Mouse (Mus musculus): Measurements from ENCODE around the gene Trpm8. TPM values are rescaled to one million over a fixed set of nuclear protein-coding genes. Genes with fewer than 3 reads are reported as not detected.

Trpm8 gene
- polyA plus RNA-seq, 1 experiment, result not detected

- 60% methylated on average over 4 of the region's 4 CpGs for WGBS
- Histone ChIP-seq H3K4me3 (ENCODE audit: low read depth, low read length) (no peak overlapping the region), H3K4me1 (ENCODE audit: control insufficient read depth, insufficient read depth, insufficient read length, low read length) (no peaks in the 10 kb centered on the region), H3K27ac (ENCODE audit: insufficient read depth, low read depth, low read length) (no peak overlapping the region), H3K27me3 (ENCODE audit: control insufficient read depth, insufficient read depth, low read length) (no peaks in the 10 kb centered on the region), H3K36me3 (ENCODE audit: control insufficient read depth, insufficient read depth, low read length) (no peaks in the 10 kb centered on the region)
- TF ChIP-seq CTCF (IDR thresholded peaks at IDR 0.05; ENCODE audit: extremely low read depth, insufficient read length, insufficient replicate concordance, low read depth, low read length) (no peak), POLR2A (IDR thresholded peaks at IDR 0.05; ENCODE audit: low read depth, low read length) (no peak)
Measured at GRCm38 (mm10) chr1:88235894-88236415, 41.5 kb upstream of the Trpm8 start.

DNA sequence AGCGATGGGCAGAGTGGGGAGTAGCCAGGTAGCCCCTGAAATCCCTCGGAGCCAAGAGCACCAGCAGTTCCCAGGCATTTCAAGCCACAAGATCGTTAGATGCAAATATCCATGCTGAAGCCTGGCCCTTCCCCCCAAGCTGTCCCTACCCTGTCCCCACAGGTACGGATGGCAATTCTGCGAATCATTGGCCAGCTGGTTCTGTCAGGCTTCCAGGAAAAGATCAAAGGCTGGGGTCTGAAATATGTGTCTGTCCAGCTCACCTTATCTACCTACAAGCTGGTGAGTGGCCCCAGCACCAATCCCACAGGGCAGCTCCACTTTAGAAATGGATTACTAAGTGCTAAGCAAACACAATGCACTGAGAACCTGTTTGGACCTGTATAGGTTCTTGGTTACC, 40.1 kb upstream of the Trpm8 start:
- 56% methylated on average over 5 of the region's 5 CpGs for WGBS
- H3K27ac ChIP-seq (ENCODE audit: insufficient read depth, low read depth, low read length), result no peak overlapping the region

GRCm38 (mm10) chr1:88238771-88239170, 38.7 kb upstream of the Trpm8 start:
- Histone ChIP-seq H3K4me1 (ENCODE audit: control insufficient read depth, insufficient read depth, insufficient read length, low read length) (no peaks in the 10 kb centered on the region), H3K36me3 (ENCODE audit: control insufficient read depth, insufficient read depth, low read length) (no peaks in the 10 kb centered on the region), H3K27ac (ENCODE audit: insufficient read depth, low read depth, low read length) (no peak overlapping the region), H3K4me3 (ENCODE audit: low read depth, low read length) (no peak overlapping the region), H3K27me3 (ENCODE audit: control insufficient read depth, insufficient read depth, low read length) (no peaks in the 10 kb centered on the region)
- no peak for TF ChIP-seq CTCF (IDR thresholded peaks at IDR 0.05; ENCODE audit: extremely low read depth, insufficient read length, insufficient replicate concordance, low read depth, low read length)
- TF ChIP-seq POLR2A (IDR thresholded peaks at IDR 0.05; ENCODE audit: low read depth, low read length), result no peak
- WGBS, result 77% methylated on average over 6 of the region's 6 CpGs

More for the DNA sequence above, 40.1 kb upstream of the Trpm8 start:
- H3K27me3 ChIP-seq (ENCODE audit: control insufficient read depth, insufficient read depth, low read length), result no peaks in the 10 kb centered on the region
- no peak overlapping the region for H3K4me3 ChIP-seq (ENCODE audit: low read depth, low read length)
- H3K36me3 ChIP-seq (ENCODE audit: control insufficient read depth, insufficient read depth, low read length), result no peaks in the 10 kb centered on the region
- H3K4me1 ChIP-seq (ENCODE audit: control insufficient read depth, insufficient read depth, insufficient read length, low read length), result no peaks in the 10 kb centered on the region
- no peak for TF ChIP-seq POLR2A (IDR thresholded peaks at IDR 0.05; ENCODE audit: low read depth, low read length)
- no peak for TF ChIP-seq CTCF (IDR thresholded peaks at IDR 0.05; ENCODE audit: extremely low read depth, insufficient read length, insufficient replicate concordance, low read depth, low read length)

DNA sequence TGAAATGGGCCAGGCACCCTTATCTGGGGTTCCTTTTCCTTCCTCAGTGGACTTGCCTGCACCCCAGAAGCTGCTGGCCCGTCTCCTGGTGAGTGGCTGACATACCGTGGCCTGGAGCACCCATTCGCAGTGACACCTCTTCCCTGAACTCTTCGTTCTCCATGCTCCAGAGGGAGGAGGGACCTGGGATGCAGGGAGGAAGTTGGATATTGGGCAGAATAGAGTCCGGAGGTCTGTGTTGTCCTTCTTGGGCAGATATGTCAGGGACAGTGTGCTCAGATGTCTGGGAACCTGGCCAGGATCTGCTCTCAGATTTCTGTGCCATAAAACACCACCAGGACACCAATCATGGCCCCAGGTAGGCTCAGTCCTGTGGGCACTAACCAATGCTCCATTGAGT, 37.4 kb upstream of the Trpm8 start:
- H3K4me1 ChIP-seq (ENCODE audit: control insufficient read depth, insufficient read depth, insufficient read length, low read length), result no peaks in the 10 kb centered on the region
- no peaks in the 10 kb centered on the region for H3K36me3 ChIP-seq (ENCODE audit: control insufficient read depth, insufficient read depth, low read length)
- 66% methylated on average over 5 of the region's 5 CpGs for WGBS
- H3K27ac ChIP-seq (ENCODE audit: insufficient read depth, low read depth, low read length), result no peak overlapping the region
- TF ChIP-seq CTCF (IDR thresholded peaks at IDR 0.05; ENCODE audit: extremely low read depth, insufficient read length, insufficient replicate concordance, low read depth, low read length), result no peak
- no peak for TF ChIP-seq POLR2A (IDR thresholded peaks at IDR 0.05; ENCODE audit: low read depth, low read length)
- H3K4me3 ChIP-seq (ENCODE audit: low read depth, low read length), result no peak overlapping the region
- H3K27me3 ChIP-seq (ENCODE audit: control insufficient read depth, insufficient read depth, low read length), result no peaks in the 10 kb centered on the region

GRCm38 (mm10) chr1:88240579-88240978, 36.9 kb upstream of the Trpm8 start:
- H3K4me3 ChIP-seq (ENCODE audit: low read depth, low read length), result no peak overlapping the region
- TF ChIP-seq POLR2A (IDR thresholded peaks at IDR 0.05; ENCODE audit: low read depth, low read length) (no peak), CTCF (IDR thresholded peaks at IDR 0.05; ENCODE audit: extremely low read depth, insufficient read length, insufficient replicate concordance, low read depth, low read length) (no peak)
- no peaks in the 10 kb centered on the region for H3K4me1 ChIP-seq (ENCODE audit: control insufficient read depth, insufficient read depth, insufficient read length, low read length)
- H3K27ac ChIP-seq (ENCODE audit: insufficient read depth, low read depth, low read length), result no peak overlapping the region
- no peaks in the 10 kb centered on the region for H3K27me3 ChIP-seq (ENCODE audit: control insufficient read depth, insufficient read depth, low read length)
- WGBS, result 76% methylated on average over 4 of the region's 4 CpGs
- no peaks in the 10 kb centered on the region for H3K36me3 ChIP-seq (ENCODE audit: control insufficient read depth, insufficient read depth, low read length)

DNA sequence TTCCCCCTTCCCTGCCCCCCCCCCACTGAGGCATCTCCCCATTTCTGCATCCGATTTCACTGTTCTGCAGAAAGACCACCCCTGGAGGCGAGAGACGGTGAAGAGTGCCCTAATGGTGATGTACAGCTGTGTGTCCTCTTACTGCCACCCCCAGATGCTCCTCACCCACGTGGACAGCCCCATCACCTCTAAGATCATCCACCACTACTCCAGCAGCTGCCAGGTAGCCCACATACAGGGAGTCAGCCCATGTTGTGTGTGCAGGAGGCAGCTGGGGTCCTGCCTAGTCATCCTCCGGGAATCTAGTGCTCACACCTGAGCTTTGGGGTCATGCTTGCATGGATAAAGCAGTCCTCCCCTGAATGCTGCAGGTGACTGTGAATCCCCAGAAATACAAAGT, 33.6 kb upstream of the Trpm8 start:
- Histone ChIP-seq H3K4me3 (ENCODE audit: low read depth, low read length) (no peak overlapping the region), H3K27ac (ENCODE audit: insufficient read depth, low read depth, low read length) (no peak overlapping the region)
- 66% methylated on average over 5 of the region's 5 CpGs for WGBS

GRCm38 (mm10) chr1:88245881-88246280, 31.6 kb upstream of the Trpm8 start:
- H3K36me3 ChIP-seq (ENCODE audit: control insufficient read depth, insufficient read depth, low read length), result no peaks in the 10 kb centered on the region
- H3K27ac ChIP-seq (ENCODE audit: insufficient read depth, low read depth, low read length), result no peak overlapping the region
- WGBS, result 71% methylated on average over 6 of the region's 6 CpGs
- H3K27me3 ChIP-seq (ENCODE audit: control insufficient read depth, insufficient read depth, low read length), result no peaks in the 10 kb centered on the region
- H3K4me1 ChIP-seq (ENCODE audit: control insufficient read depth, insufficient read depth, insufficient read length, low read length), result peaks cover 3% of the 10 kb centered on the region; the same call in 1 of the 2 replicates
- TF ChIP-seq CTCF (IDR thresholded peaks at IDR 0.05; ENCODE audit: extremely low read depth, insufficient read length, insufficient replicate concordance, low read depth, low read length), result no peak
- no peak for TF ChIP-seq POLR2A (IDR thresholded peaks at IDR 0.05; ENCODE audit: low read depth, low read length)
- no peak overlapping the region for H3K4me3 ChIP-seq (ENCODE audit: low read depth, low read length)

More for the DNA sequence above, 33.6 kb upstream of the Trpm8 start:
- TF ChIP-seq CTCF (IDR thresholded peaks at IDR 0.05; ENCODE audit: extremely low read depth, insufficient read length, insufficient replicate concordance, low read depth, low read length), result no peak
- TF ChIP-seq POLR2A (IDR thresholded peaks at IDR 0.05; ENCODE audit: low read depth, low read length), result no peak
- H3K36me3 ChIP-seq (ENCODE audit: control insufficient read depth, insufficient read depth, low read length), result no peaks in the 10 kb centered on the region
- H3K27me3 ChIP-seq (ENCODE audit: control insufficient read depth, insufficient read depth, low read length), result no peaks in the 10 kb centered on the region
- H3K4me1 ChIP-seq (ENCODE audit: control insufficient read depth, insufficient read depth, insufficient read length, low read length), result peaks cover 3% of the 10 kb centered on the region; the same call in 1 of the 2 replicates
